Mouse (Mus musculus): ENCODE data around the gene Stard10.

The Stard10 gene

GRCm38 (mm10) chr7:101330841-101331173 lies 13.9 kb downstream of the Stard10 start:
- DNase-seq (ENCODE audit: low read depth), result no peak

GRCm38 (mm10) chr7:101332045-101332831 lies 15.4 kb downstream of the Stard10 start:
- no peak for DNase-seq (ENCODE audit: low read depth)

- DNase-seq (ENCODE audit: low read depth), result no peak
Measured at GRCm38 (mm10) chr7:101335228-101335627, 18.3 kb downstream of the Stard10 start.

- DNase-seq (ENCODE audit: low read depth), result no peak
Measured at GRCm38 (mm10) chr7:101336686-101337085, 19.8 kb downstream of the Stard10 start.

GRCm38 (mm10) chr7:101337401-101337800 lies 20.5 kb downstream of the Stard10 start:
- DNase-seq (ENCODE audit: low read depth), result no peak

GRCm38 (mm10) chr7:101341405-101341804 lies 24.5 kb downstream of the Stard10 start:
- no peak for DNase-seq (ENCODE audit: low read depth)

GRCm38 (mm10) chr7:101343135-101343534 lies 26.2 kb downstream of the Stard10 start:
- no peak for DNase-seq (ENCODE audit: low read depth)

- DNase-seq (ENCODE audit: low read depth), result no peak
Measured at GRCm38 (mm10) chr7:101344892-101345291, 28.0 kb downstream of the Stard10 start.

GRCm38 (mm10) chr7:101346991-101347390 lies 30.1 kb downstream of the Stard10 start:
- no peak for DNase-seq (ENCODE audit: low read depth)

- DNase-seq (ENCODE audit: low read depth), result no peak
Measured at GRCm38 (mm10) chr7:101347767-101348270, 30.9 kb downstream of the Stard10 start, which contains the start of gene Arap1. Gene Arap1 (plus strand): TSS chr7:101348067.

GRCm38 (mm10) chr7:101348312-101348711 lies 31.4 kb downstream of the Stard10 start:
- DNase-seq (ENCODE audit: low read depth), result no peak

GRCm38 (mm10) chr7:101349861-101350260 lies 33.0 kb downstream of the Stard10 start:
- no peak for DNase-seq (ENCODE audit: low read depth)

GRCm38 (mm10) chr7:101352404-101352803 lies 35.5 kb downstream of the Stard10 start:
- no peak for DNase-seq (ENCODE audit: low read depth)

GRCm38 (mm10) chr7:101354423-101354822 lies 37.5 kb downstream of the Stard10 start:
- no peak for DNase-seq (ENCODE audit: low read depth)

GRCm38 (mm10) chr7:101355551-101356100 lies 38.7 kb downstream of the Stard10 start:
- DNase-seq (ENCODE audit: low read depth), result no peak

GRCm38 (mm10) chr7:101356868-101357267 lies 40.0 kb downstream of the Stard10 start:
- DNase-seq (ENCODE audit: low read depth), result no peak

GRCm38 (mm10) chr7:101360406-101360805 lies 43.5 kb downstream of the Stard10 start:
- DNase-seq (ENCODE audit: low read depth), result no peak

GRCm38 (mm10) chr7:101361021-101361420 lies 44.1 kb downstream of the Stard10 start:
- DNase-seq (ENCODE audit: low read depth), result no peak

GRCm38 (mm10) chr7:101361767-101362166 lies 44.9 kb downstream of the Stard10 start:
- DNase-seq (ENCODE audit: low read depth), result no peak

GRCm38 (mm10) chr7:101362791-101363191 lies 45.9 kb downstream of the Stard10 start:
- no peak for DNase-seq (ENCODE audit: low read depth)

GRCm38 (mm10) chr7:101363914-101364313 lies 47.0 kb downstream of the Stard10 start:
- DNase-seq (ENCODE audit: low read depth), result no peak

GRCm38 (mm10) chr7:101367901-101368852 lies 51.3 kb downstream of the Stard10 start:
- no peak for DNase-seq (ENCODE audit: low read depth)

Measured in fibroblast of lung, adult 2 months (primary cell).